Mouse (Mus musculus) E14TG2a.4 (cell line): ENCODE measurements around the gene Pde5a.

Experiments
- H3K27me3 ChIP-seq: 2 replicates; pipeline ENCODE4 v1.6.1; 2014; ENCODE audit warnings: low read length, control low read depth; ENCODE audit not compliant: insufficient read depth
- H3K36me3 ChIP-seq: 2 replicates; pipeline ENCODE4 v1.6.1; 2014; ENCODE audit warnings: low read length, control low read depth; ENCODE audit not compliant: insufficient read depth
- H3K4me1 ChIP-seq: replicated peaks from 2 replicates; pipeline ENCODE4 v1.6.1; 2014; ENCODE audit warnings: low read depth, low read length, control low read depth
- H3K4me3 ChIP-seq: replicated peaks from 2 replicates; pipeline ENCODE4 v1.5.1; 2014; ENCODE audit warnings: mild to moderate bottlenecking, low read length
- H3K9me3 ChIP-seq: 2 replicates; pipeline ENCODE4 v1.6.1; 2014; ENCODE audit warnings: low read length, control low read depth
- CTCF ChIP-seq: conservative IDR thresholded peaks from 2 replicates; pipeline ENCODE4 v1.5.1; 2014; ENCODE audit warnings: low read length
- NANOG ChIP-seq: IDR thresholded peaks from 2 replicates; pipeline ENCODE4 v1.6.1; 2014; ENCODE audit warnings: borderline replicate concordance, low read length, mixed read lengths
- POU5F1 ChIP-seq: IDR thresholded peaks from 2 replicates; pipeline ENCODE4 v1.6.1; 2014; ENCODE audit warnings: low read length, borderline replicate concordance

Gene Pde5a

DNA sequence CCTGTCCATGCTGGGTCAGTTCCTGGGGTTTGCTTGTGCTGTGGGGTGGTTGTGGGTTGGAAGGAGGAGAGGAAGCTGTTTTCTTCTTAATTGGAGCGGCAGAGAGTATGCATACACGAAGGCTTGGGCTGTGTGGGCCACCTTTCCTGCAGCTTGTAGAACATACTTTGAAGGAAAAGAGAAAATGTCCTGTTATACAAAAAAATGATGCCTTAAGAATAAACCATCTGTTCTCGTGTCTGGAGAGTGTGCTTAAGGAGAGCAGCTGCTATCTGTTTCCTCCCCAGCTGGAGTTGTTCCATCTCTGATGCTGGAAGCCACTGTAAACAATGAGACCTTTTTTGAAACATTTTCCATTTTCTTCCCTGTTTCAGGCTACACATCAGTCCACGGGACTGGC, 85.8 kb downstream of the Pde5a start:
- Histone ChIP-seq H3K36me3 (no peaks in the 10 kb centered on the region), H3K9me3 (no peaks in the 10 kb centered on the region), H3K4me3 (no peak overlapping the region), H3K27me3 (no peaks in the 10 kb centered on the region), H3K4me1 (no peaks in the 10 kb centered on the region)
- TF ChIP-seq POU5F1, result no peak
- no peak for TF ChIP-seq NANOG
- TF ChIP-seq CTCF, result no peak

DNA sequence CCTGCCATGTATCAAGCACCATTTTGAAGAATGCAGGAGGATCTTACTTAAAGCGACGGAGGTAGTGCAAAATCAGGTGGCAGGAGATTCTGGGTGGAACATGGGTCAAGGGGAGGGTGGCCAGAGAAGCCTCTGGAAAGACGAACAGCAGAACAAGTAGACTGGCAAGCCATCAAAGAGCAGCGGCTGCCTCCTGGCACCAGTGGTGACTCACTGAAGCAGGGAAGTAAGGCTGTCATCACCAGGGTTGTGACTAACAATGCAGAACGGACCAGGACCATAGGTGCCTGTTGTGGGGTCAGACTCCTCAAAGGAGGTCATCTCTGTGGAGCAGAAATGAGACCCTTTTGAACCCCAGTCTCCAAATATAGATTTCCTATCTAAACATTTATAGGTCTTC, 89.5 kb downstream of the Pde5a start:
- TF ChIP-seq CTCF (no peak), NANOG (no peak), POU5F1 (no peak)
- Histone ChIP-seq H3K4me1 (no peaks in the 10 kb centered on the region; the same call in 1 of the 2 replicates), H3K4me3 (no peak overlapping the region), H3K36me3 (no peaks in the 10 kb centered on the region), H3K9me3 (no peaks in the 10 kb centered on the region), H3K27me3 (no peaks in the 10 kb centered on the region)

DNA sequence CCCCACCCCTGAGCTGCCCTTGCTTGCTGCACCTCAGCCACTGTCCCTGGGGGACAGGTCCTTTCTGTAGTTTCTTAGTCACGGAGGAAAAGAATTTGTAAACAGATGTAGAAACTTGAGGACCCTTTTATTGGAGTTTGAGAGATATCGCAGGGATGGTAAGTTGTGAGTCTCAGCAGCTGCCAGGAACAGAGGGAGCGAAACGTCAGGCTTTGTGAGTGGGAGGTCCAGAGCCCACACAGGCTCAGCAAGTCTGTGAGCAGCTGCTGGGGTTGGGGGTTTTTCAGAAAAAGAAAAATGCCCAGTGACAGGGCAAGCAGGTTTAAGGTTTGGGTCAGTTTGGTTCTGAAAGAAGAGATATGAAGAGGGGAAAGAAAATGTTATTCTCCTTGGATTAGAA, 92.0 kb downstream of the Pde5a start:
- H3K4me1 ChIP-seq, result no peaks in the 10 kb centered on the region; the same call in 1 of the 2 replicates
- no peaks in the 10 kb centered on the region for H3K27me3 ChIP-seq
- H3K9me3 ChIP-seq, result no peaks in the 10 kb centered on the region
- H3K4me3 ChIP-seq, result no peak overlapping the region
- no peaks in the 10 kb centered on the region for H3K36me3 ChIP-seq
- TF ChIP-seq POU5F1, result no peak
- TF ChIP-seq NANOG, result no peak
- TF ChIP-seq CTCF, result no peak

DNA sequence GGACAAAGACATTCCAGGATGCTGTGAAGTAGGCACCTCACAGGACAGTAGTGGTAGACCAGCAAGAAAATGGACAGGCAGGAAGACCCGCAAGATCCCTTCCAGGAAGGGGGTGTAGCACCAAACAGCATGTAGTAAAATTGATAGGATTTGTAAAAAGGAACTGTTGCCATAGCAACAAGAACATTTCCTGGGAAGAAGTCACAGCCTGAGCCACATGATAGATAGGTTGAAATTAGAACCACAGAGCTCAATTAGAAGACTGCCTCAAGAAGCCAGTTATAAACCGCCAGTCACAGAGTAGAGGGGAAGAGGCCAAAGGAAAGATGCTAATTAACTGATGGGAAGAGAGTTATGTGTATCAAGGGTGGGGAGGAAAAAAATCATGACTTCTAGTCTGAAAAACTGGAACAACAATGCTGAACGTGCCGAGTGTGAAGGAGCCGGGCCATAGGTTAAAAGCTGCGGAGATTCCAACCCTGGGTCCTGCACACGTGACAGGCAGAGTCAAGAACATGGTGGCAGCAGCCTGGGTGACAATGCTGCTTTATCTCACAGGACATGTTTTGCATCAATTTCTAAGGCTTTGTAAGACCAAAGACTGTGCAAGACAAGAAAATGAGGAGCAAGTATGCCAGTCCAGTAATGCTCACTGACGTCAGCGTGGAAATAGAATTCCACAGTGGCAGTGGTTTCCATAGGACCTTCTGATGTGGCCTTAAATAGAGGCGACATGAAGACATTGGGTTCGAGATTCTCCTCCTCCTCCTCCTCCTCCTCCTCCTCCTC, 99.7 kb downstream of the Pde5a start:
- Histone ChIP-seq H3K9me3 (no peaks in the 10 kb centered on the region), H3K27me3 (no peaks in the 10 kb centered on the region), H3K4me3 (no peak overlapping the region), H3K36me3 (no peaks in the 10 kb centered on the region), H3K4me1 (no peaks in the 10 kb centered on the region)
- TF ChIP-seq POU5F1 (no peak), NANOG (no peak), CTCF (no peak)

DNA sequence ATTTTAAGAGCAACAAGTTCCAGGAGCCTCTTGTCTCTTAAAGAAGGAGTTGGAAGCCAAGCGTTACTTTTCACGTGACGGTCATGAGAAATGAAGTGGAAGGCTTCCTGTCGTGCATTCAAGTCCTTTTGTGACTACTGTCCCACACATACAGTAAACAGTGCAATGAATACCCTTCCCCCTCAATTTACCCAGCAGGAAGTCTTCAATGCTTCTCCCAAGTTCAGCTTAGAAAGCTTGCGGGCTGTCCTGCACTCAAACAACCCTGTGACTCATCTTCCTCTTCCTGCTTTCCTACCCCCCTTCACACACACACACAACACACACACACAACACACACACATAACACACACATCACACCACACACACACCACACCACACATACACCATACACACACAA, 105.8 kb downstream of the Pde5a start:
- H3K27me3 ChIP-seq, result no peaks in the 10 kb centered on the region
- no peaks in the 10 kb centered on the region for H3K4me1 ChIP-seq
- no peak for TF ChIP-seq NANOG
- TF ChIP-seq CTCF, result no peak
- TF ChIP-seq POU5F1, result no peak
- no peak overlapping the region for H3K4me3 ChIP-seq
- H3K36me3 ChIP-seq, result no peaks in the 10 kb centered on the region
- H3K9me3 ChIP-seq, result no peaks in the 10 kb centered on the region

DNA sequence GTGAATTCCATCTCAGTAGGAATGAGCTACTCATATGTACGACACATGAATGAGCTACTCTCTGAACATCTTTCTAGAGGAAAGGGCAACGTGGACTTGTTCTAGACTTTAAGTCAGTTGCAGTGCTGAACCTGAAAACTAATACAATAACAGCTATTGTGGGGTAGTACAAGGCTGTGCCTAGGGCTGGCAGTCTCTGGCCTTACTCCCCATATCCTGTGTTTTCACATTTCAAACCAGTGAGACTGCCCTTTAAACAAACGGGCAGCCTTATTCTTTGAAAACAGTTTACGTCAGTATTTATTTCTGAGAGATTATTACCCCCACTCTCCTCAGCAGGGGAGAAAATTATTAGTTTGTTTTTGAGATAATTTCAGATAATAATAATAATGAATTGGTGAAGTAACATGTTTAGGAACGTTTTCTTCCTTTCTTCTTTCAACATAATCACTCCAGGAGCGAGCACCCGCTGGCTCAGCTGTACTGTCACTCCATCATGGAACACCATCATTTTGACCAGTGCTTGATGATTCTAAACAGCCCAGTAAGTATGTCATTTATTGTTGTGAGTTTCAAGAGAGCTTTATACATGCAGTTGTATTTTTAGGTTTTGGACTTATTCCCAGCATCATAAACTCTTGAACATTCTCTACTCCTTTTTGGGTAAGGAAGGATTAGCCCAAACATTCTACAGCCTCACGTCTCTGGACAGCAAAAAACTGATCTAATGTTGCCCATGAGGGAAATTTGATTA, 106.5 kb downstream of the Pde5a start:
- no peak overlapping the region for H3K4me3 ChIP-seq
- no peaks in the 10 kb centered on the region for H3K9me3 ChIP-seq
- no peaks in the 10 kb centered on the region for H3K36me3 ChIP-seq
- no peaks in the 10 kb centered on the region for H3K4me1 ChIP-seq
- no peaks in the 10 kb centered on the region for H3K27me3 ChIP-seq
- TF ChIP-seq POU5F1, result no peak

DNA sequence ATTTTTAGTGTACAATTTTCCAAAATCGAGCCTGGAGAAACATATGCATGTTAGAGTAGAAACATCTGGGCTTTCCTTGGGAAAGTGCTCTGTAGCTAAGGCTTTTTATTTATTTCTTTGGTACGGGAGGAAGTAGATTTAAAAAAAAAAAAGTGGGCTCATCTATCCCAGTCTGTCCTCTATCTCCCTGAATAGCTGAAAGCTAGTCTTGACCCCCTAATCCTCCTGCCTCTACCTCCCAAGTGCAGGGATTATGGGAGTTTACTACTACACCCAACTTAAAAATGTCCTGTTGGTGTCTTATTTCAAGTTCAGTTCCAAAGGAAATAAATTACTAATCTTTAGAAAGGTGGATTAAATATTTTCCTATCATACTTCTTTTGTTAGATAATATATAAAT, 108.9 kb downstream of the Pde5a start:
- no peak for TF ChIP-seq POU5F1
- TF ChIP-seq NANOG, result no peak
- TF ChIP-seq CTCF, result no peak
- no peaks in the 10 kb centered on the region for H3K27me3 ChIP-seq
- H3K4me1 ChIP-seq, result no peaks in the 10 kb centered on the region
- no peaks in the 10 kb centered on the region for H3K9me3 ChIP-seq
- no peaks in the 10 kb centered on the region for H3K36me3 ChIP-seq
- no peak overlapping the region for H3K4me3 ChIP-seq

DNA sequence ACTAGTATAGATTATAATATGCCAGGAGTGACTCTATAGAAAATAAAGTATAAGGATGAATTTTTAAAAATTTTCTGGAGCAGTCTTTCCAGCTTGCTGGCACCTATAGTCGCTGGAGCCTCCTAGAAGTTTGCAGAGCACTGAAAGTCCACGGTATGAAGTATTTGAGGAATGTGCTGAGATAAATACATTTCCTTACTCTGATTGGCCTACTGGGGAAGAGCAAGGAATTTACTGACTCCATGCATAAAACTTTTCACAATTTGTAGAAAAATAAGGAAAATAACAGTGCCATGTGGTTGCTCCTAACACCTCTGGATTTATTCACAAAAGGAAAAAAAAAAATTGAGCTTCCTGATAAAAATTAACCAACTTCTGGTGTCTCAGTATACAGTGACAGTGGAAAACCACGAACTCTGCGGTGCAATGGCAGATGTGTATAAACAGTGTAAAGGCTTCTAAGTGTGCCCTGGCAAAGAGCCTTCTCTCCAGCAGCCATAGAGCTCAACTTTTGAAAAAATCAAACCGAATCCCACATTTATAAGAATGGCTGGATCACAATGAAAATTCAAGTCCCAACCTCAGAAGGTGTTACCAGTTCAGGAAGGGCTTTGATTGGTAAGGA, 119.8 kb downstream of the Pde5a start:
- Histone ChIP-seq H3K9me3 (no peaks in the 10 kb centered on the region), H3K27me3 (no peaks in the 10 kb centered on the region), H3K4me3 (no peak overlapping the region), H3K36me3 (no peaks in the 10 kb centered on the region), H3K4me1 (no peaks in the 10 kb centered on the region)
- TF ChIP-seq POU5F1 (no peak), NANOG (no peak), CTCF (no peak)
